Mouse (Mus musculus) small intestine, adult 2 months (tissue): ENCODE measurements around the gene Memo1.

Experiments used
- CTCF ChIP-seq: fragments of 200-500 bp; IDR thresholded peaks from 2 replicates; pipeline ENCODE4 v1.5.1; 2012; ENCODE audit warnings: low read depth, mild to moderate bottlenecking, control low read depth, inconsistent platforms, low read length, moderate library complexity, mixed read lengths; ENCODE audit not compliant: insufficient replicate concordance, insufficient read length; ENCODE audit errors: extremely low read depth
- POLR2A ChIP-seq: fragments of 200-500 bp; IDR thresholded peaks from 2 replicates; pipeline ENCODE4 v1.6.1; 2012; ENCODE audit warnings: low read depth, mild to moderate bottlenecking, control low read depth, inconsistent platforms, low read length, moderate library complexity

DNA sequence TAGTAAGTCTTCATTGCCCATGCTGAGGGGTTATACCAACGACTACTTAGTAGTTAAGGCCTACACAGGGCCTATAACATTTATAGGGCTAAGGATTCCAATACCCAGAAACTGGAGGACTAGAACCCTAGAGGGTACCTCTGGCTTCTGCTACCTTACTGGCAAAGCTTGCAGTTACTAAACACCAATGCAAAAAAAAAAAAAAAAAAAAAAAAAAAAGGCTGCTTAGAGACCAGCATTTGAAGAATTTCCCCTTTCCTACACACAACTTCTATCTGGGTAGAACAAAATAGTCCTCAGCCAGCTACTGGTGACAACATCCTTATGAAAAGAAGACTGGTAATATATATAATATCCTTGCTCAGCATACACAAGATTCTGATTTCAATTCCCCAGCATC, 29.7 kb downstream of the Memo1 start:
- no peak for TF ChIP-seq CTCF
- no peak for TF ChIP-seq POLR2A
